Mouse (Mus musculus) heart, adult 18-20 months (tissue): ENCODE measurements around the gene Spon1. TPM values are rescaled to one million over a fixed set of nuclear protein-coding genes. Genes with fewer than 3 reads are reported as not detected.

Source experiments
- DNase-seq, 2 experiments: peaks; one replicate each; pipeline ENCODE4 v3.0.0; 2021 to 2022; ENCODE audit warnings: mixed read lengths in 1 of 2
- total RNA-seq, 2 experiments: library from RNA; stranded (reverse); gene quantifications; 2 replicates each; pipeline ENCODE4 v1.2.3; 2021

The Spon1 gene
- total RNA-seq, 2 experiments from 2014 or later, result 10.1 to 10.2 TPM

DNA sequence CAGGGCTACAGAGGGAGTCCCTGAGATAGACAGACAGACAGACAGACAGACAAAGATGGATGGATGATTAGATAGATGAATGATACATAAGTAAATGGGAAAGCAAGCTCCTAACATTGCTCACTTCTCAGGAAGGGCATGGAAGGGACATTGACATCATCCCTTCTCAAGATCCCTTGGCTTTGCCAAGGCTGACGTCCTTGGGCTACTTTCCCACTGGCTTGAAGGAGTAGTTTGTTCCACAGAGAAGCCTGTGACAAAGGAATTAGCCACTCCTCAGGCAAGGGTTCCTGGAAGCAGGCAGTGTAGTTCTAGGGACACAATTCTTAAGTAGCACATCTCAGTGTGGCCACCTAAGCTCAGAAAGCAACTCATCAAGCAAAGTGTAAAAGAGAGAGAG lies 296.7 kb downstream of the Spon1 start:
- peak in 1 of 2 experiments; percentile 33 for DNase-seq

DNA sequence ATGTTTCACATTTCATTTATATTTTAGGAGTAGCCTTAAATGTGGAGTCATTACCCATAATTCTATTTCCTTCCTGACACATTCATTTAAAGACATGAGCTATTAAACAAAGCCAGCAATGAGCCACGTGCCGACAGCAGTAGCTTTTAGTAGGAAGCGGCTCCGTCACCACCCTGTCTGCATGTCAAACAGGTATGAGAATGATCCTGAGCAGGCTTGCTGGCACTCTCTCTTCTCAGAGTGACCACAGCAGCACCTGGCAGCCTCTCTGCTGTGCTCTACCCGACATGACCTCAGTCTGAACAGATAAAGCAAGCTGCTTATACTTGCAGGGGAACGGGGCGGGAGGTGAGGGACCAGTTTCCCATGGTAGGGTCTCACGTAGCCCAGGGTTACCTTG lies 297.7 kb downstream of the Spon1 start:
- peak; percentile 44 to 66 for DNase-seq

DNA sequence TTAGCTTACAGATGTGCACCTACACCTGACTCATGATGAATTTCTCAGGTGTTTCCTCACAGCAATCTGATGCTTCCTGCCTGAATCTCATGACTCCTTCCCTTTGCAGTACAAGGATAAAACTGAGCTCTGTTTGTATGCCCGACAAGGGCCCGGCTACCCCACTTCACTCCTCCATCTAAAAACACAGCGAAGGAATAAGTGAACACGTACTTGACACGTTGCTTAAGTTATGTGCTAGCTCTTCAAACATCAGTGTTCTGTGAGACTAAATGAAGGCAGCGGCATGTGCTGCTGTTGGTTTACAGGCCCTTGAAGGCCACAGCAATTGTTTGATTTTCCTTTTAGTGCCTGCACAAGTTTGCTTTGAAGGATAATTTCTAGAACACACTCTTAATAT lies 298.2 kb downstream of the Spon1 start:
- DNase-seq, result no peak

DNA sequence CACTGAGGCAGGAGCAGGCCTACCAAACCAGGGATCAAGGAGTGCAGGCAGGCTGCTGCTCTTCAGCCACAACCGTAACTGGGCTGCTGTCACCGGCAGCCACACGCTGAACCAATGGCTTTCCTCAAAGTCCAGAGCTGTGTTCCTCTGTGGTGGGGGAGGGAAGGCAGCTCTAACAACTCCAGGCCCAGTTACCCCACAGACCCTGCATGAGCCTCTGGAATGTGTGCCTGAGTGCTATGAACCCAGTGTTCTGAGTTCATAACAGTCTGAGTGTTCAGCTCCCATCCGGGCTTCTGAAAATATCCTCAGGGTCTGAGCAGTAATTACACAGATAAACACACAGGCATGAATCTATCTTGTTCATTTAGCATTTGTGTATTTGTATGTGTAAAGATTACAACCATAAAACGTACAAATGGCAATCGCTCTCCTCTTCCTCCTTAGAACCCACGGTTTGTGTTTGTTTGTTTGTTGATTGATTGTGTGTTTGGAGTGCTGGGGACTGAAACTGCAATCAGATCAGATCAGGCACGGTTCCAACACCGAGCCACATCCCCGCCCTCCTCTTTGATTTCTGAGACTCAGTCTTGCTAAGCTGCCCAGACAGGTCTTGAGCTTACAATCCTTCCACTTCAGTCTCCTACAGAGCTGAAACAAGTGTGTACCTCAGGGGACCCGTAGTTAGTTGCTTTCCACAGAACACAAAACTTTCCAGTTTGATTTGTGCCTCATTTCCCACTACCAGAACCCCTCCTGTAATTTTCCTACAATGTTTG lies 299.8 kb downstream of the Spon1 start:
- no peak for DNase-seq

DNA sequence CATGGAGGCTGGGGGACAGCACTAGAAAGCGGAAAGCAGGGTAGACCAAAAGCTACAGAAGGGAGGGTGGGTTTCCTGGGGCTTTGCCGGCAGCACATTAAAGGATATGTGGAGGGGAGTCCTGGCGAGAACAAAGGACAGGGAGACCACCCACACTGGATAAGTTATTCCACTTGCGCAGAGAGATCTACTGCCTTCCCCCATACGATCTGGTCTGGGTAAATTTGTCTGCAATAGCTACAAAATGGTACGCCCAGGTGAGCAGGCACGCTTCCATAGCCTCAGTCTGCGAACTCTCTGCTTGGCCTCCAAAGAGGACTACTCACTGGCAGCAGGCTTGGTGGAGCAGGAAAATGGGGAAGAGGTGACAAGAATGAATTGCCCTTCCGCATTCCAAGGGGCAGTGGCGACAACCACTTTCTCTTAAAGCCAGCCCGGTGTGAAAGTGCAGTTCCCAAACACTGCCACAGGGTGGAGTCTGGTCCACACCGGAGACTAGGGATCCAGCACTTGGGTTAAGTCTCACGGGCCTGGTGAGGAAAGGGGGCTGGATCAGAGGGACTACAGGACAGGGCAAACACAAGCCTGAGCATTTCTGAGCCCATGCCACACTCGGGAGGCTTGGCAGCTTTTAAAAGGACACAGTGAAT lies 300.9 kb downstream of the Spon1 start:
- peak; percentile 86 to 90 for DNase-seq

DNA sequence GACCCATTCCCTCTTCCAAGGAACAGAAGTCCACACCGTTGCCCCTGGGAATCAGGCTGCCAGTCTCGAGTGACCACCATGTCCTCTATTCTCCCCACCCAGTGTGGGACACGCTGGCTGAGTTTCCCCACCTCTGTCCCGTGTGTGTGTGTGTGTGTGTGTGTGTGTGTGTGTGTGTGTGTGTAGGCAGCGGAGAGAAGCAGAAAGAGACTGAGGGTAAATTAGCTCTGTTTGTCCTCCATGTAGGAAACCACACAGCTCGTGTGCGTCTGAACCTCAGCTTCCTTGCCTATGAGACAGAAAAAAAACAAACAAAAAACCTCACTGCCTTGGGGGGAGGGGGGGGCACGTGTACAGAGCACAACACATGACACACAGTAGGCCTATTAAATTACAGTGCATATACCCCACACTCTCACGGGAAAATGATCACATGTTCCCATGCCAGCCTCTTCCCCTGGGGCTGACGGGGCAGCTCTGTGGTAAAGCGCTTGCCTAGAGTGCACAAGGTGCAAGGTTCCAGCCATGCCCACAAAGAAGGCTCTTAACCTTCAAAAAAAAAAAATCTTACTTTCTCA lies 303.2 kb downstream of the Spon1 start:
- DNase-seq, result no peak

DNA sequence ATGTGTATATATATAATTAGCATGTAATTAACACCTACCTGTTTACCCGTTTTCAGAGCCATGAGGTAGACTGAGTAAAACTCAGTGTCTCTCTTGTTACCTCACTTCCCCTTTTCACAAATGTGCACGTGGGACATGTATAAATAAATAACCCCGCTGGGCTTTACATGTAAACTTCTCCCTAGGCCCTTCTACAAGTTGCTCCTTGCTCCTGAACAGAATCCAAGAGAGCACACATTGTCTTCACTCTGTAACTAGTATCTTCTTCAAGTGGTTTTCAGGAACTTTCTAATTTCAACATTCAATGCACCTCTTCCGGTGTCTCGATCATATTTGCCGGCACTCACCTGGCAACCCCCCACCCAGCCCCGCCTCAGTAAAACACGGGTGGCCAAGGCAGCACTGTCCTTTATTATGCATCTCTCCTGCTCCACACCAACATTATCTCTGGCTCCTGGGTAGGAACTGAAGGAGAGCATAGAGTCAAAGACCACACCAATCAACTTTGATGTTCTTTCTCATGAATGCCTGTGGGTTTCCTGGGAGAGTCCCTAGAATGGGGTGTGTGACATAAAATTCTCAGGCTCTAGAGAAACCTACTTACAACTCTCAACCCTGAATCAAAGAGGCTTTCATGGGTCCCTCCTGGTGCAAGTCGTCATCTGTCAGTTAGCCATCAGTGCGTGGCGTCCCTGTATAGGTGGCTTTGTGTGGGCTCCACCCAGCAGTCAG lies 304.1 kb downstream of the Spon1 start:
- no peak for DNase-seq

DNA sequence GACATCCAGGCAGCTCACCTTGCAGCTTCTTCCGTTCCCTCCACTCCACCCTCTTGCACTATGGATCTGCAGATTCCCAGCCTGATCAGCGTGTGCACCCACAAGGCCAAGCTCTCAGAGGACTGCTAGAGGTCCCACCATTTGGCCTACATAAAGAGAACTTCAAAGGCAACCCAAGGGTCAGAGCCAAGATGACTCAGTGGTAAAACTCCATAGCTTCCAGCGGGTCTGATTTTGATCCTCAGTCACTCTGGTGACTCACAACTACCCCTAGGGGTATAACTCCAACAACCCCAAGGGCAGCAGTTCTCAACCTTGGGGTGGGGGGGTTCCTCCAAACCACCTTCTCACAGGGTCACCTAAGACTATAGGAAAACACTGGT lies 304.7 kb downstream of the Spon1 start:
- DNase-seq, result no peak

DNA sequence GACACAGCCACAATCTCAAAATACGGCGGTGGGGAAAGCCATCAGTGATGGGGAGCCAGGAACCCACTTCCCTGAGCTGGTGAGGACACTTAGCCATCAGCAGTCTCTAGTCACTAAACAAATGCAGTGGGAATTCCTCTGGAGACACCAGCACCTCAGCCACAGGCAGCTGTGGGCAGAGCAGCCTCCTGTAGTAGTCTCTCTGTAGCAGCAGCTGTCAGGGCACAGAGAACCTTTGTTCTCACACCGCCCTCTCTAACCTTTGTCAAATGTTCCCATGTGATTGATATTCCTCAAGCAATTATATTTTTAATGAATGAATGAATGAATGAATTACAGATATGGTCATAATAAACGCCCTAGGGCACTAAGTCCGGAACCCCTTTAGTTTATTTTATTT lies 305.6 kb downstream of the Spon1 start:
- no peak for DNase-seq

DNA sequence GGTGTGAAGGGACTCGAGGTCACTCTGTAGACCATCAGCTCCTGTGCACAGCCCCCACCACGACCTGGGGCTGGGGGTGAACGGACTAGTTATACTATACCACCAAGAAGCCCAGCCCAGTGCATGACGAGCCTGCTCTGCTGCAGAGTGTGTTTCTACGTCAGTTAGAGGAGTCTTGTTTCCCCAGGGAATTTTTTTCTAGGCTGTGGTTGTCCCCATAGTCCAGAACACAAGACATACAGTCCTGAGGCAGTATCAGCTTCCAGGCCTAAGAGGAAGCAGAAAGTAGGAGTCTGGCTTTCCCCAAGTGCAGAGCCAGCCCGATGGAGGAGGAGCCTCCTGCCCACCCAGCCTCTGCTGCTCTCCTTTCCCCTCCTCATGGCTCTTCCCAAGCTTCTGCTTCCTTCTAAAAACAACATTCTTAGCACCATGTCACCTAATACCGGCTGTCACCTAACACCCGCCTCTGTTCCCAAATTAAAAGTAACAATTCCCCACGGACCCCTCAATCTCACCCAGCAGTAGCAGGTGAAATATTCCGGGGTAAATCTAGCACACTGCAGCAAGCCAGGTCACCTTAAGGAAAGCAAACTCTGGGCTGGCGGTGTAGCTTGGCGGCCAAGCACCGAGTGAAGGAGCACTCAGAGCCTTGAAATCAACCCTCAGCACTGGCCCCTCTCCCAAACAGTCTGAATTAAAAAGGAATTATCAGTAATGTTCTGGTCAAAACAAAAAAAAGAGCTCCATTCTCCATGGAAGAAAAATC lies 306.2 kb downstream of the Spon1 start:
- peak; percentile 31 to 38 for DNase-seq

DNA sequence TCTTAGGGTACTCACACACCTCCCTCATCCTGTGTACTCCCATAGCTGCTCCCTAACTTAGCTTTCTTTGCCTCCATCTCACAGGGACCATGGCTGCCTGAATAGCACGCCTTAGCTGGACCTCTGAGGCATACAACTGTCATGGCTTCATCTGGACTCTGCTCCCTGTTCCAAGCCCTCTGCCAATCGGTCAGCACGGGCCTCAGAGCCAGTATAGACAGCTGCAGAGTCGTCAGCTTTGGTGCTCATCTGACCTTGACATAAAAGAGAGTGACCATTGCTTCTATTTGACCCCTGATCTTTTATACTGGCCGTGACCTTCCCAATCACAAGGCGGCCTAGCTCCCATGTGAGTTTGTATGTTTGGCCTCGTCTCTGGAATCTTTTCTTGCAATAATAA lies 308.3 kb downstream of the Spon1 start:
- DNase-seq, result no peak

DNA sequence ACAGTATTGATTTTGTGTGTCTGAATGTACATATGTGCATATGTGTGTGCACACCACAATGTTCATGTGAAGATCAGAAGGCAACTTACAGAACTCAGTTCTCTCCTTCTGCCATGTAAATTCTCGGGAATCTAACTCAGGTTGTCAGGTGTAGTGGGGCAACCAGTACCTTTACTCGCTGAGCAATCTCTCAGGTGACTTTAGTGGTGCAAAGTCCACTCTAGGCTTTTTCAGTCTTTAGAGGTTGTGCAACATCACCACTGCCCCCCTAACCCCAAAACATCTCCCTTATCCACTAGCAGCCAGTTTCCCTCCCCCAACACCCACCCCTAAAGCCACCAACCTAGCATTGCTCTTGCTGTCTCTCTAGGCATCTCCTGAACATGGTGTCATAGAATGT lies 308.8 kb downstream of the Spon1 start:
- DNase-seq, result no peak

DNA sequence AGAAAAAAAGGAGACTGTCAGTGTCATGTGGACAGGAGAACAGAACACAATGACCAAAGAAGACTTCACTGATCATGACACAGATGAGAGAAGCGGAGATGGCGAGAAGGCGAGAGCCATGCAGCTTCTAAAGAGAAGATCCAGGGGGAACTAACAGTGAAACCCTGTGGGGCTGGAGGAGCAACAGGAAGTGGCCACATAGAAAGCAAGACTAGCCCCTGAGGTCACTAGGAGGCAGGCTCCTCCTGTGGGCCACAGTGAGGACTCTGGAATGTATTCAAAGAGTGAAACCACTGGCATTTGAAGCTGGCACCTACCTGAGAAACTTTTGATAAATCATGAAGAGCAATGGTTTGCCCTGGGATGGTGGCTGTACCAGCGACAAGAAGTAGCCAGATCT lies 313.5 kb downstream of the Spon1 start:
- DNase-seq, result no peak

DNA sequence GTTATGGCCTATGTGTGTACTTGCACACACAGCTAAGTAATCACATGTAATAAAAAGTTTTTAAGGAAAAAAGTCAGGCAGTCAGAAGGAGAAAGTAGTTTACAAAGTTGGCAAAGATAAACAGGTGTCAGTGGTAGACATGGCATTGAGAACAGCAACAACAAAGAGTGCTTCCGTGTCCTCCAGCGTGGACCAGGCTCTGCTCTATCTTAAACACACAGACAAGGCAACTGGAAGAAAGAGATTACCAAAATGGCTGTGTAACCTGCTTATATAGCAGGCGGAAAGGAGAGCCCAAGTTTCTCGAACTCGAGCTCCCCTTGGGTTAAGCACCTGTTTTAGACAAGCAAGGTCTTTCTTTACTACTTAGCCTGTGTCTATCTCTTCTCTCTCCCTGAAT lies 314.5 kb downstream of the Spon1 start:
- no peak for DNase-seq

DNA sequence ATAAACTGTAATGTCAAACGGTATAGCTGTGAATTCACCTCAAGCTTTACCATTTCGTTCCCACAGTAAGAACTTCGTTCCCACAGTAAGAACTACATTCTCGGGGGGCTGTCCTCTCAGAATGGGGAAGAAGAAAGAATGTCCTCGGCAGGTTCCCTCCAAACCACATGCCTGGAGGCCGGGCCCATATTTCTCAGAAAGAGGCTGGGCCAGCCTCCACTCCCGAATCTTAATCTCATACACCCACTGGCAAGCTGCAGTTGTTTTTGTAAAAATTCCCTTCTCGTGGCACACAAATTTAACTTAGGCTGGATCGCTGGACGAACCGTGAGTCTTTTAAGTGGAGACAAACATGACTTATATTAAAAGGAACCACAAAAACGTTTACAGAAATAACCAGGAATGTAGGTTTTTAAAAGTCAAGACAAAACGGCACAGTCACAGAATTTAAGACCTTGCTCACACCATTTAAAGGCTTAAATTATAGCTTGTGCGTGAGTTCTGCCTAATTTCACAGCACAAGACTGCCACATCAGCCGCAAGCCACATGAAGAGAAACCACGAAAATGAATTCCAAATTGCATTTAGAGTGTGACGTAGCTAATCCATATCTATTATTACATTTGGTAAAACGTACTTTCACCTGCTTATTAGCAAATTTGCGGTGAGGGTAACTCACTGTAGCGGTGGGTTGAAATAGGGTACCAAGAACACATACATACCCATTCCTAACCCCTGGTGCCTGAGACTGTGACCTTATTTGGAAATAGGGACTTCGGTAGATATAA lies 316.0 kb downstream of the Spon1 start:
- no peak for DNase-seq

DNA sequence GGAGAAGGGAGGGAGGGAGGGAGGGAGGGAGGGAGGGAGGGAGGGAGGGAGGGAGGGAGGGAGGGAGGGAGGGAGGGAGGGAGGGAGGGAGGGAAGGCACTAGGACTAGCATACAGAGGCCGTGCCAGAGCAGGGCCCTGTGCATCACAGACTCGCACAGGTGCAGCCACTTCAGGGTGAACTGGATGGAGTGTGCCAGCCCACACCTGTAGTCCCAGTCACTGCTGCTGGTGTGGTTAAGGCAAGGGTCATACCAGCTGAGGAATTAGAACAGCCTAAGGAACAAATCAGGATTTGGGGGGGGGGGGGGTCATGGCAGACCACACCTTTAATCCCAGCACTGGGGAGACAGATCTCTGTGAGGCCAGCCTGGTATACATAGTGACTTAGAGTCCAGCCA lies 317.3 kb downstream of the Spon1 start:
- DNase-seq, result no peak

DNA sequence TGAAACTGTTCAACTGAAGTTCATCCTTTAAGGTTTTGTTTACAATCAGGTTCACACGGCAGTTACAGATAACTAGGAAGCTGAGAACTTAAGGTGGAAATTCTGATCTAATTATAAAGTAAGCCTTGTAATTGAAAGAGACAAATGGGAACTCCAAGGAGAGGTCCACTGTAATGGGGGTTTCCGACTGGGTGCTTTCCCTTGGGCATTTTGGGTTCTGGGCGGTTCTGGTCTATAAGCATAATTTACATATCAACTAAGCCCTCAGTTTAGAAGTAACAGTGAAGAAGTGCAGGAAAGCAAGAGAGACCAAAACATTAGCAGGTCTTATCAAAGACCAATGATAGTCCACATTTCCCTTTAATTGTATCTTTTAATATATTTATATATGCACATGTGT lies 318.0 kb downstream of the Spon1 start:
- DNase-seq, result no peak

DNA sequence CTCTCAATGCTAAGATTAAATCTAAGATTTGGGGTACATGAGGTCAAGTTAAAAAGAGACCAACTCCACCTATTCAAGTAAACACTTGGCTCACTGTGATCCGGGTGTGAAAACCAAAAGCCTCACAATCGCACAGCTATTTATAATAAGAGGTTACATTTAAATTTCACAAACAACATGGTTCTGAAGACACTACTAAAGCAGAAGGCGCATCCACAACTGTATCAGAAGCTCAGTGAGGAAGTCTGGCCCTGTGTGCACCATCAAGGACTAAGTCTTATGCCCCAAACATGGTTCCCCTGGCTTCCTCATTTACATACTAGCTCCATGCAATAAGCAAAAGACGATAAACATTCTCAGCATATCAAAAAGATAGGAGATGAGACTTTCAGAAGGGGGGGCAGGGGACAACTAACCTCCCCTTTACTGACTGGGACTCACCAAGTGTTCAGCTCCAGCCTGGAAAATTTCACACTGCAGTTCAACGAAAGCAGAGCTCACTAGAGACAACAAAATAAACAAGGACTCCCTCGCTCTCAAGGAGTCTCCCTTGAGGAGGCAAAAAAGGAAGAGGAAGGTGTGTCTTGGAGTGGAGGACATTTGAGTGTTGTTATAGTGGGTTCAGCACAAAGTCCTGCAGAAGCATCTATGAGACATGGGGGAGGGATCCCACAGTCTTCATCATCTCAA lies 320.4 kb downstream of the Spon1 start:
- no peak for DNase-seq

DNA sequence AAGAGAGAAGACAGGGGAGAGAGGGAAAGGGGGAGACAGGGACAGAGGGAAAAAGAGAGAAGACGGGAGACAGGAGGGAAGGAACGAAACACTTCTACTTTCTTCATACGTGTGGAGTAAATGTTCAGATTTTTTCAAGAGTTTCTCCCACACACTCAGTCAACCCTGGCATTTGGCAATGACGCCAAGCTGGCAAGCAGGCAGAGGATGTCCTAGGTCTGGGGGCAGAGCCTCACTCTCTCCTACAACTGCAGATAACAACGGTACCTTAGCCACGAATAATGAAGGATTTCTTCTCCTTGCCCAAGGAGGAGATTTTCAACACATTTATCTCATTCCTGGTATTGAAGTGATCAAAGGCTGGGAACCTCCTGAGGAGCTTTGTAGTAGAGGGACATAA lies 321.5 kb downstream of the Spon1 start:
- DNase-seq, result peak in 1 of 2 experiments; percentile 36

DNA sequence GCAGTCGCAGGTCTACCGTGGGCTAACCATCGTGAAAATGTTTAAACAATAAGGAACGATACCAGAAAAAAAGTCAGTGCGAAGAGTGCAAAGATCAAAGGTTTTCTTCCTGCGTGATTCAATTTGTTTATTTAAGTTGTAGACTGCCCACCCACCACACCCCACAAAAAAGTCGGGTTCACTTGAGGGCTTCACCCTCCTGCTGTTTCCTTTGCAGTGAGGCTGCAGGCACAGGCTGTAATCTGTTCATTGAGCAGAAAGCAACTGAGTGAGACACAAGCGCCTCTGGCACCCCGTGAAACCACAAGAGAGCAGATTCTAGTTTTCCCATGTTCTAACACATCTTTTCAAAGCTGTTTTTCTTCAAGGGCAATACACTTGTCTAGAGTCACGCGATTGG lies 322.2 kb downstream of the Spon1 start:
- DNase-seq, result no peak

DNA sequence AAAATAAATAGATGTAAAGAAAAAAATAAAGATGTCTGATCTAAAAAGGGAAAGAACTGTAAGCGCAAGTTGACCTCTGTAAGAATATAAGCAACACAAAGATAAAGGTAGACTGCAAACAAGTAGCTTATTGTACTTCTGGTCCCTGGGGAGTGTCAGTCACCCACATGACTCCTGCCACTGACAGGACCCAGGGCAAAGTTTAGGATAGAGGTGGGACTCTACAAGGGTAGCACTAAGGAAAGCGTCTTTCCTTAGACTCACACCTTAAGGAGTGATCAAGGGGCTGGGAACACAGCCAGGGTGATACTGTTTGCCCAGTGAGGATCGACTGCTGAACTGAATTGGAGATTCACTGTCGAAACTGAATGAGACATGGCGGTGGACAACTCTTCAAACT lies 323.1 kb downstream of the Spon1 start:
- no peak for DNase-seq
